Mouse (Mus musculus) brain, embryonic 14.5 days (tissue): ENCODE data around the gene Apba2.

Experiments
- CTCF ChIP-seq: fragments of 200-500 bp; IDR thresholded peaks from 2 replicates; pipeline ENCODE4 v1.5.1; 2012; ENCODE audit warnings: inconsistent platforms, mild to moderate bottlenecking, moderate library complexity, borderline replicate concordance; ENCODE audit not compliant: insufficient read depth, insufficient read length; ENCODE audit errors: extremely low read depth
- POLR2A ChIP-seq: fragments of 200-500 bp; IDR thresholded peaks from 2 replicates; pipeline ENCODE4 v1.6.1; 2012; ENCODE audit warnings: mild to moderate bottlenecking, inconsistent platforms, borderline replicate concordance; ENCODE audit not compliant: poor library complexity, insufficient read depth, insufficient read length, severe bottlenecking; ENCODE audit errors: extremely low read depth

- no peak for TF ChIP-seq POLR2A
- no peak for TF ChIP-seq CTCF
Measured at GRCm38 (mm10) chr7:64609866-64610265, 108.4 kb downstream of the Apba2 start.
